Mouse (Mus musculus) C2C12 (cell line): Measurements from ENCODE around the gene Foxn3.

Source experiments
- CEBPB ChIP-seq: IDR thresholded peaks from one replicate; pipeline ENCODE4 v1.6.1; 2011; ENCODE audit warnings: low read depth, mild to moderate bottlenecking, control low read depth, moderate library complexity
- CTCF ChIP-seq: IDR thresholded peaks from one replicate; pipeline ENCODE4 v1.5.1; 2011; ENCODE audit not compliant: control insufficient read depth, insufficient read depth, insufficient read length
- FOSL1 ChIP-seq: IDR thresholded peaks from one replicate; pipeline ENCODE4 v1.8.0; 2011; ENCODE audit warnings: mild to moderate bottlenecking, low read length; ENCODE audit not compliant: poor library complexity, insufficient read depth, severe bottlenecking
- USF1 ChIP-seq: IDR thresholded peaks from one replicate; pipeline ENCODE4 v1.6.1; 2011; ENCODE audit warnings: low read depth, mild to moderate bottlenecking, control low read depth, moderate library complexity

- TF ChIP-seq CTCF (no peak), USF1 (no peak), FOSL1 (no peak), CEBPB (no peak)
Observed at GRCm38 (mm10) chr12:99364201-99364600, 199.2 kb downstream of the Foxn3 start.
